Mouse (Mus musculus): Measurements from ENCODE around the gene Zfp655.
"Not testable (repeated sequence)": the region's sequence is repeated elsewhere in the genome, so short reads cannot be mapped to it uniquely, and the experiment has no call there.

Gene Zfp655

DNA sequence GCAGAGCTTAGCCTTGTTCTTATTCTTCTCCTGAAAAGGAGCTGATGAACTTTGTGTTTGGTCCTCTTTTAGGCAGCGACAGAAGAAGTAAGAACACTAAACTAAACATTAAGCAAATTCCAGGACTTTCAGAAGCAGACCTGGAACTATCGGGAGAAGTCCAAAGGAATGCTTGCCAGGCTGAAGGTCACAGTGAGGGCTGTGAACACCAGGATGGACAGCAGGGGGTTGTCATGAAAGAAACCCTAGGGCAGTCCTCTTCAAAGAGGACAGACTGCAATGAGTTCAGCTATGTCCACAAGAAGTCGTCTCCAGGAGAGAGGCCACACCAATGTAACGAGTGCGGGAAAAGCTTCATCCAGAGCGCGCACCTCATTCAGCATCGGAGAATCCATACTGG, 11.5 kb upstream of the Zfp655 start:
- no peak for DNase-seq (ENCODE audit: low read depth, low spot score)

DNA sequence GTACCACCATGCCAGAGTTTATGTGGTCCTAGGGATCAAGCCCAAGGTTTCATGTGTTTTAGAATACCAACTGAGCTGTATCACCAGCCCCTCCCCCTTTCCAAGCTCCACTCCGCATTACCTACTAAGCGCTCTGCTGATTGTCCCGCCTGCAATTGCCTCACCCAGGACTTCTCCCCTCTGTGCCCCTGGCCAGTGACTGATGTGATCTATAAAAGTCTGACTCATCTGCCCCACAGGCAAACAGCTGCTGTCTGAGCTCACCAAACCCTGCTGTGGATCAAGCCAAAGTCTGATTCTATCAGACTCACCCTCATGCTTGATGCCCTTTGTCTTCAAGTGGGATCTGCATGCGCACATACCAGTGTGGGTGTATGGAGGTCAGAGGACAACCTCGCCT, 8.7 kb upstream of the Zfp655 start:
- DNase-seq (ENCODE audit: low read depth, low spot score), result peak; percentile 85

DNA sequence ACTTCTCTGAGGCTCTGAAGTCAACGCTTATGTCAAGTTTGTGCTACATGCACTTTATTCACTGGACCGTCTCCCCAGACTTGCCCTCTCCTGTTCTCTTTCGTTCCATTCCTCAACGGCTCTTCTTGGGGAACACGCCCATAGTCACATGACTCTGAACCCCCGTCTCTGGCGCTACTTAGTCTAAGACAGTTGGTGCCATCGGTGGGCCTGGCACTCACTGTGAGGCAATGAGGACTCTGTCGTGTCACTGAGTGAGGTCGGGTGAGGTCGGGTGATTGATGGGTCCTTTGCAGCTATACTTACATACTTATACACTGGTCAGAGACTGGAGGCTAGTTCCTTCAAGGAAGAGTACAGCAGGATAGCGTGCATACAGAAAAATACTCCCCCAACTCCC, 8.1 kb upstream of the Zfp655 start:
- no peak for DNase-seq (ENCODE audit: low read depth, low spot score)

DNA sequence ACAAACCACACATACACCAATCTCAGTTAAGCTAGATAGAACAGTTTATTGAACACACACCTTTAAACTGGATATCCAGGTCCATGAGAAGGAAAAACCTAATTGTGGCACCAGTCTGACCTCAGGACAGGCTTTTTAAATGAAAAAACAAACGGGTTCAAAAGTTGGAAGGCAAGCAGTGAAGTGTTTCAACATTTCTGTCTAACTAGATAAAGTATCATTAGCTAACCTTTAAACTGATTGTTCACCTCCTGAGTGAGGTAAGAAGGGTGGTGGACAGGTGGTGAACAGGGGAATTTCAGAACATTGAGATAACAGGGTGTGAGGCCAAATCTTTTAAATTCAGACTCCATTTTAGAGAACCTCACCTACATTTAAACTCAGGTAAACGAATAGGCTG, 5.1 kb upstream of the Zfp655 start:
- no peak for DNase-seq (ENCODE audit: low read depth, low spot score)

DNA sequence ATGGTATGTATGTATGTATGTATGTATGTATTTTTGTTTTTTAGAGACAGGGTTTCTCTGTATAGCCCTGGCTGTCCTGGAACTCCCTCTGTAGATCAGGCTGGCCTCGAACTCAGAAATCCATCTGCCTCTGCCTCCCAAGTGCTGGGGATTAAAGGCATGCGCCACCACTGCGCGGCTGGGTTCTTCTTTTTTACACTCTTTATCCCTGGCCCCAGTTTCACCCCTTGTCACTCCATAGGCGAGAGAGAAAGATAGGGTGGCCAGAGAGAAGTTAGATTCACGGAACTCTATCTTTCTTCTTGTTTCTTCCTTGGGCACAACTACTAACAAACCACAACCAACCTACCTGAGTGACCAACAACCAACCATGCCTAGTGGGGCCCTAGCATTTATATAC, 2.2 kb upstream of the Zfp655 start:
- not testable (repeated sequence) for DNase-seq (ENCODE audit: low read depth, low spot score)

DNA sequence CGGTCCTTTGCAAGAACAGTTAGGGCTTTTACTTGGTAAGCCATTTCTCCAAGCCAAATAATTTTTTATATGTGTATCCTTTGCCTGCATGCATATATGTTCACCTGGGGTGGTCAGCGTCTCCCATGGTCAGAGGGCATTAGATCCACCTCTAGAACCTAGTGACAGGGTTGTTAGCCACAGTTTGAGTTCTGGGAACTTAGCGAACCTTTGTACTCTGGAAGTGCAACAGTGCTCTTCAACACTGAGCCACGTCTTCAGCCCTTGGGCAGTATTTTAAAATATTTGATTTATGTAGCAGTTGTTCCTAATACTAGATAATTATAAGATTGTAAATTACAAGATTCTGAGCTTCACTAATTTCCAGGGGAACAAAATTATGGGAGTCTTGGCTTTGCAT, 874 bp upstream of the Zfp655 start:
- no peak for DNase-seq (ENCODE audit: low read depth, low spot score)

DNA sequence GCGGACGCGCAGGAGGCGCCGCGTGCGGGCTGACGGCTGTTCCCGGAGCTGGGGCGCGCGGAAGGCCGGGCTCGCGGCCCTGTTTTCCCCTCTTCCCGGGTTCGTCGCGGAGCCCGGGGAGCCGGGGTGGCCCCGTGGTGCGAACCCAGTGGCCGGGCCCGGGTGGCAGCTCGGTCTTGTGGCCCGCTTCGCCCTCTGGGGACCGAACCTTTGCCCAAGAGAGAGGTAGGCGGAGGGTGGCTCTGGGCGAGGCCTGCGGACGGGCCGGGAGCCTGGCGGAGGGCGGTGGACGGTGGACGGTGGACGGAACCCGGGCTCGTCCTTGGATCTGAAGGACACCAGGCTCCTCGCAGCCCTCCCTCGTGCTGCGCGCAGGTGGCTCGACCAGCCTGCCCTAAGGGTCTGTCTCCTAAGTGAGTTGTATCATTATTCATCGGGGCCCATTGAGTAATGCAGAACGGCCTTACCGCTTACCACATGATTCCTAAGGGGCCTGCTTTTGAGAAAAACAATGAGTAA, 437 bp downstream of the Zfp655 start:
- peak; percentile 72 for DNase-seq (ENCODE audit: low read depth, low spot score)

DNA sequence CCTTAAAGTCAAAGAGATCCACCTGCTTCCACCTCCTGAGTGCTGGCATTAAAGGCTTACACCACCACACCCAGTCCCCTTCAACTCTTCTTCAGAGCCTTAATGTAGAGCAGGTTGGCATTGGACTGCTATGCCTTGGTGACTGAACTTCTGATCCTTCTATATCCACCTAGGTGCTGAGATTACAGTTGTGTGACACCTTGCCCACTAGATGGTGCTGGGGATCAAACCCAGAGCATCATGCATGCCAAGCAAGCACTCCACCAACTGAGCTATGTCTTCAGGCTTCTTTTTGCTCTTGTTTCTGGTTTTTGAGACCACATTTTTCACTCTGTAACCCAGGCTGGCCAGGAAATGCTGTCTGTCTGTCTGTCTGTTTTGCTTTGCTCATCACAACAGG, 3.1 kb downstream of the Zfp655 start:
- peak; percentile 79 for DNase-seq (ENCODE audit: low read depth, low spot score)

DNA sequence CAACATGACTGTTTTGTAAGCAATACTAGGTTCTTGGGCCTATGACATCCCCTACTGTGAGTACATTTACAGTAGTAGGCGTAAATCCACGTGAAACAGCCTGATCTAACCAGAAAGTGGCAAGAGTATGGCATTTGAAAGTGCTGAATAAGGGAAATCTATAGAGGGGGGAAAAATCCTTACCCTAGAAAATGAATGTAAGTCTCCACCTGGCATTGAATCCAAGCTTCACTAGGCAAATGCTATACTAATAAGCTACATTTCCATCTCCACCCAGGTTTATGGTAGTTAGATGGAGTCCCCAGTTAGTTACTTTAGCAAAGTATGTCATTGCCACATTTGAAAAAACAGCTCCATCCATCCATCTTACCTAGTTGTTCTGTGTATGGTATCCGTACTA, 18.0 kb downstream of the Zfp655 start:
- DNase-seq (ENCODE audit: low read depth, low spot score), result no peak

DNA sequence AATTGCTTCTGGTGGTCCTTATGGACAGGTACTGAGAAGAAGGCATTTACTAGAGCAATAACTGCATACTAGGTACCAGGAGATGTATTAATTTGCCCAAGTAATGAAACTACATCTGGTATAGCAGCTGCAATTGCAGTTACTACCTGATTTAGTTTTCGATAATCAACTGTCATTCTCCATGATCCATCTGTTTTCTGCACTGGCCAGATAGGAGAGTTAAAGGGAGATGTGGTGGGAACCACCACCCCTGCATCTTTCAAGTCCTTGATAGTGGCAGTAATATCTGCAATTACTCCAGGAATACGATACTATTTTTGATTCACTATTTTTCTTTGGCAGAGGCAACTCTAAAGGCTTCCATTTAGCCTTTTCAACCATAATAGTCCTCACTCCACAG, 42.1 kb downstream of the Zfp655 start:
- not testable (repeated sequence) for DNase-seq (ENCODE audit: low read depth, low spot score)

DNA sequence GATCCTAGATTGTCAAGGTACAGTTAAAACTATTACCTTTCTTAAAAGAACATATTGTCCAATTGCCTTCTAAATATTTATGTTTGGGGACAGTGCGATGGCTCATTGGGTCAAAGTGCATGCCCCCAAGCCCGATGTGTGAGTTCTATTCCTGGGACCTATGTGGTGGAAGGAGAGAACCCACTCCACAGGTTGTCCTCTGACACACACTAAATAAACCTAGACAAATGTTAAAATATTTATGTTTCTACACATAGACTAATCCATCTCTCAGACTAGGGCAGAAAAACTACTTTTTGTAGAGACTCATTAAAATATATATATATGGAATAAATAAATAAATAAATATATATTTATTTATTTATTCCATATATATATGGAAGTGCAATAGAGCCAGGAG, 48.4 kb downstream of the Zfp655 start:
- DNase-seq (ENCODE audit: low read depth, low spot score), result no peak

DNA sequence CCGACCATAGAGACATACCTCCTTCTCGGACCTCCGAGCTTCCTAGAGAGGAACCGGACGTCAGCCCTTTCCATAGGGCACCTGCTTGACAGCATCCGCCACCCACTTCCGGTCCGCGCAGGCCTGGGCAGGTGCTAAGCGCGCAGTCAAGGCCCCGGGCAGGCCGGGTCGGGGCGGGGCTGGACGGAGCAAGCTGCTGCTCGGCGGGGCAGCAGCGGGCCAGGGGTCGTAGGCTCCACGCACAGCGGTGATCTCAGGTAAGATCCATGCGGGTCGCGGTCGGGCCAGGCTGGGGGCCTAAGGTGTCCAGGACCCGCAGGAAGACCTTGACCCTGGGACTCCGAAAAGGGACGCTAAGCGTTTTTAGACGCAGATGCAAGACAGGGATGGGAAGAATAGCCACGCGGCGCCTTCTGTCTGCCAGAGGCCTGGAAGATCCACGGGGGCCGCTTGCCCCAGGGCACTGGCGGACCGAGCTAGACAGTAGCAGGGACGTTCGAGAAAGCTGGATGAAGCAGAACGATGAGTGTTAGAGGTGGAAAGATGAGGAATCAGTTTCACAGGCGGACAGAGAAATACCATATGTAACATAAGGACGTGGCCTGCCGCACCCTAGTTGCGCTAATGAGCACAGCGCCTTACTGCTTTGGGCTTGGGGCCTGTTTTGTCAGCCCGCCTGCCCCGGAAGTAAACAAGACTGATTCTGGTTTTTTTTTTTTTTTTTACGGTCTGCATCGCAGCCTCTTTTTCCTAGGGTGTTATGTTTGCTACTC, 49.0 kb downstream of the Zfp655 start, which contains the start of gene Zscan25:
Gene Zscan25, plus strand, starts transcription at position 130 of the 773 bp plus-strand sequence.
- DNase-seq (ENCODE audit: low read depth, low spot score), result peak; percentile 98

DNA sequence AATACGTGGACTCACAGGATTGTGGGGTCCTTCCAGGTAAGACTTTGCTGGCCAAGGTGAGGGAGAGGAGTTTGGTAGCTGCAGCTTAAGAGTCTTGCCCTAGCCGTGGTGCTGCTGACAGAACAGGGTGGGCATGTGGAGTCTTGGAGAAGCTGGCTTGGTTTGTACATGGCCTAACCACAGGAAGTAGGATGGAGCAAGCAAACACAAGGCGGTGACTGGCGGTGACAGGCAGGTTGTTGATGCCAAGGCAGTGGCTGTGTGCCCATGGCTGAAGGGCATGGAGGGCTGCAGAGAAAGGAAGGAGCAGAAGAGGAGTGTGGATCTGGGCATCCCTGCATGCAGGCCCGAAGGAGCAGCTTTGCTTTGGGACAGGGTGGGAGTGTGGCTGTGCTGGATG, 56.9 kb downstream of the Zfp655 start:
- no peak for DNase-seq (ENCODE audit: low read depth, low spot score)

DNA sequence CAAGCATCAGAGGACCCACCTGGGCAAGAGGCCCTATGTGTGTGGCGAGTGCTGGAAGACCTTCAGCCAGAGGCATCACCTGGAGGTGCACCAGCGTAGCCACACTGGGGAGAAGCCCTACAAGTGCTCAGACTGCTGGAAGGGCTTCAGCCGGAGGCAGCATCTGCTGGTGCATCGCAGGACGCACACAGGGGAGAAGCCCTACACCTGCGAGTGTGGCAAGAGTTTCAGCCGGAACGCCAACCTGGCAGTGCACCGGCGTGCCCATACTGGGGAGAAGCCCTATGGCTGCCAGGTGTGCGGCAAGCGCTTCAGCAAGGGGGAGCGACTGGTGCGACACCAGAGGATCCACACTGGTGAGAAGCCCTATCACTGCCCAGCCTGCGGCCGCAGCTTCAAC, 59.2 kb downstream of the Zfp655 start:
- DNase-seq (ENCODE audit: low read depth, low spot score), result no peak

DNA sequence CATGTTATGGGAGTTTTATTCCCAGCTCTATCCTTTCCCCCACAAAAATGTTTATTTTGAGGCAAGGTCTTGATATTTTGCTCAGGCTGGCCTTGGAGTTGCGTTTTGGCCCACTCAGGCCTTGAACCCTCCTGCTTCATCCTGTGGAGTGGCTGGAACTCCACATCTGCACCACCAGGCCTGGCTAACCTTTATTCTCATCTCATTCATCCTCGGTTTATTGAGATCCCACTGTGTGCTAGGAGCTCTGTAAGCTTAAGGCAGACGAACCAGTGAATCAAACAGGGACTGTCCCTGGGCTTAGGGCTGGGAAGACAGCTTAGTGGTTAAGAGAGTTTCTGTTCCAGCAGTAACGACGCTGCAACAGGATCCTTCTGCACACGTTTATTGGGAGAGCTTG, 60.9 kb downstream of the Zfp655 start:
- no peak for DNase-seq (ENCODE audit: low read depth, low spot score)
